Mouse (Mus musculus) cerebellum, adult 2 months (tissue): ENCODE data around the gene Gm45140.

ENCODE experiments used
- CTCF ChIP-seq: fragments of 200-500 bp; IDR thresholded peaks from 2 replicates; pipeline ENCODE4 v1.5.1; 2011; ENCODE audit warnings: low read depth, mild to moderate bottlenecking, control low read depth, low read length, moderate library complexity, borderline replicate concordance; ENCODE audit not compliant: insufficient read depth
- POLR2A ChIP-seq: fragments of 200-500 bp; IDR thresholded peaks from 2 replicates; pipeline ENCODE4 v1.6.1; 2011; ENCODE audit warnings: low read length, control low read depth, borderline replicate concordance; ENCODE audit not compliant: insufficient read depth

DNA sequence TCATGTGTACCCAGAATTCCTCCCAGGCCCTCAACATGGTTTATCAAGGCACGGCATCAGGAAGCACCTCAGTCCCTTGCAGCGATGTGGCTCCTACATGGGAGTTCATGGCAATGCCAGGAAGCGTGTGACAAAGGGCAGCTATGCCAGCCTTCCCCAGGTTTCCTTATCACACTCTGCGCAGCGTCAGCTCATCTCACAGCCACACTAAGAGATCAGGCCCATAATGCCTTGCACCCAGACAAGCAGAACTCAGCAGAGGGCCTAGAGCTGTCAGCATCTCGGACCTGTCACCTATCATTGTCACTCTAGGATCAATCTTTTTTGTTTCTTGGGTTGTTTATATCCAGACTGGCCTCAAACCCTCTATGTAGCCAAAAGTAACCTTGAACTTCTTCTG lies 36.0 kb downstream of the Gm45140 start:
- TF ChIP-seq CTCF (no peak), POLR2A (no peak)
